Mouse (Mus musculus): ENCODE data around the gene Cadm4. TPM values are rescaled to one million over a fixed set of nuclear protein-coding genes. Genes with fewer than 3 reads are reported as not detected.
"Not testable (repeated sequence)": the region's sequence is repeated elsewhere in the genome, so short reads cannot be mapped to it uniquely, and the experiment has no call there.

Gene Cadm4
- polyA plus RNA-seq, 1 experiment from 2014 or later = 6.7 TPM

DNA sequence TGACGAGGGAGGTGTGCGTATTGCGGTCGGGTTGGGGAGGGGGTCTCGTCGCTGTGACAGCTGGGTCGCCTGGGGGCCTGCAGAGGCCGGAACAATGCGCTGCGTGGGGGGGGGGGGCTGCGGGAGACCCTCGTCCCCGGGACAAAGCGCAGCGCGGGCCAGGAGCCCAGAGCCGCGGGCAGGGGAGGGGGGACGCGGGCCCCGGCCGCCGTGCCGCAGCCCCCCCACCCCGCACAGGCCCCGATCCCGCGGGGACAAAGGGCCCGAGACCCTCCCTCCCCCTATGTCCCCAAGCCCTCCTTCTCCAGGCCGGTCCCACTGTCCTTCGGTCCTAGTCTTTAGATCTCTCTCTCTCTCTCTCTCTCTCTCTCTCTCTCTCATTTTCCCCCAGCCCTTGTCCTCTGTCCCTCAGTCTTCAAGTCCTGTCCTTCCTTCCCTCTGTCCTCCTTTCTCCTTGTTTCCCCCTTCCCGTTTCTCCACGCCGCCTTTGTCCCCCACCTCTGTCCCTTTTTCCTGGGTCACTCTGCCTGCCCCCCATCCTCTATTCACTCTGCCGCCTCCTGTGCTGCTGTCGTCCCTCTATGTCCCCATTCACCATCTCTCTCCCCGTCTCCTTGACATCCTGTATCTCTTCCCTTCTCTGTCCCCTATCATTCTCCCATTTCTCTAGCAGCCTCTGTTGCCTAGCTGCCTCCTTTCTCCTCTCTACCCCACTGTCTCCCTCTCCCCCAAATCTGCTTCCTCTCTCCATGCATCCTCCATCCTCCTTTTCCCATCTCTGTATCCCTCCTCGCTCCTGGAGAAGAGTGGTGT is 591 bp downstream of the Cadm4 start:
- H3K4me1 ChIP-seq = peaks cover 19% of the 10 kb centered on the region
- 2% methylated on average over 16 of the region's 38 CpGs for WGBS
- H3K27ac ChIP-seq = no peak overlapping the region
- peak overlapping the region; percentile 95 for H3K4me2 ChIP-seq
- H3K4me3 ChIP-seq = peak overlapping the region; percentile 68
- peak; percentile 11; the same call in 1 of the 2 replicates for ATAC-seq (ENCODE audit: insufficient number of reproducible peaks, insufficient read depth, low FRiP score, low TSS enrichment, low read depth)
- peaks cover 43% of the 10 kb centered on the region for H3K27me3 ChIP-seq
- H3K9me3 ChIP-seq = 0 out of 2 replicates have a peak, but pooled peaks cover 2% of the 10 kb centered on the region
- H3K36me3 ChIP-seq = no peaks in the 10 kb centered on the region
- peak overlapping the region; percentile 75 for H3K9ac ChIP-seq

DNA sequence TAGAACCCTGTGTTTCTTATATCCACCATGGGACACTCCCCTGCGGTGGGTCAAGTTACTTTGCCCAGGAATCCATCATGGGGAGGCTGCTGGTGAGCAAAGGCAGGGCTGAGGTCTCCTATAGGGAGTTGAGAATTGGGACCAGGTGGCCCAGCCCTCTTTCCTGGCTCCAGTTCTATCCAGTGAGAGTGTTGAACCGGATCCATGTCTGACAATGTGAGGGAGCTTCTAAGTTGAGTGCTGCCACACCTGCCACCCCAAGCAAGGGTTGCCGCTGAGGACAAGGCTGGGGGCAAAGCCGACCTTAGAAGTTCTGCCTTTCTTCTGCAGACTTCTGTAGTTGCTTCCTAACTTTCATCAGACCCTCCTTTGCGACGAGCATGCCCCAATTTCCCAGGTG is 1.5 kb downstream of the Cadm4 start:
- Histone ChIP-seq H3K4me2 (peak overlapping the region; percentile 95; the same call in 1 of the 2 replicates), H3K27me3 (peaks cover 43% of the 10 kb centered on the region), H3K4me3 (peak overlapping the region; percentile 68; the same call in 1 of the 2 replicates), H3K4me1 (peaks cover 19% of the 10 kb centered on the region)
- H3K36me3 ChIP-seq; H3K9ac ChIP-seq; ATAC-seq (ENCODE audit: insufficient number of reproducible peaks, insufficient read depth, low FRiP score, low TSS enrichment, low read depth); H3K27ac ChIP-seq; H3K9me3 ChIP-seq: not testable (repeated sequence)
- WGBS = 49% methylated on average over 6 of the region's 6 CpGs

DNA sequence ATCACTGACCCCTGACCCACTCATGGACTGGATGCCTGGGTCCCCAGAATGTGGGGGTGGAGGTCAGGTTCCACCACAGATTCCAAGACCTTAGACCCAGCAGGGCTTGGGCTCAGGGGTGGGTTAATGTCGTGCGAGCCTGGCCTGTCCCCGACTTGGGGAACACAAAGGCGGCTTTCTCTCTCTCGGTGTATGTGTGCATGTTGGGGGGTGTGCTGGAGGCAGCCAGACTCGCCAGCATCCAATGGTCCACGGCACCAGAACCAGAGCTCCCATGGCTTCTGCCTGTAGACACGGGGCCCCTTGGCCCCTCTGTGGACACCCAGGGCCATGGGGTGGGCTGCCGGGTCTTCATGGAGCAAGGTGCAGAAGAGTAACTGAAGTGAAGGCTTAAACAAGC is 3.7 kb downstream of the Cadm4 start:
- H3K4me3 ChIP-seq = no peak overlapping the region
- no peak overlapping the region for H3K27ac ChIP-seq
- no peak overlapping the region for H3K9ac ChIP-seq
- ATAC-seq (ENCODE audit: insufficient number of reproducible peaks, insufficient read depth, low FRiP score, low TSS enrichment, low read depth) = no peak
- no peaks in the 10 kb centered on the region for H3K9me3 ChIP-seq
- H3K36me3 ChIP-seq = no peaks in the 10 kb centered on the region
- peaks cover 19% of the 10 kb centered on the region for H3K4me1 ChIP-seq
- peaks cover 35% of the 10 kb centered on the region for H3K27me3 ChIP-seq
- 72% methylated on average over 9 of the region's 9 CpGs for WGBS
- H3K4me2 ChIP-seq = no peak overlapping the region

DNA sequence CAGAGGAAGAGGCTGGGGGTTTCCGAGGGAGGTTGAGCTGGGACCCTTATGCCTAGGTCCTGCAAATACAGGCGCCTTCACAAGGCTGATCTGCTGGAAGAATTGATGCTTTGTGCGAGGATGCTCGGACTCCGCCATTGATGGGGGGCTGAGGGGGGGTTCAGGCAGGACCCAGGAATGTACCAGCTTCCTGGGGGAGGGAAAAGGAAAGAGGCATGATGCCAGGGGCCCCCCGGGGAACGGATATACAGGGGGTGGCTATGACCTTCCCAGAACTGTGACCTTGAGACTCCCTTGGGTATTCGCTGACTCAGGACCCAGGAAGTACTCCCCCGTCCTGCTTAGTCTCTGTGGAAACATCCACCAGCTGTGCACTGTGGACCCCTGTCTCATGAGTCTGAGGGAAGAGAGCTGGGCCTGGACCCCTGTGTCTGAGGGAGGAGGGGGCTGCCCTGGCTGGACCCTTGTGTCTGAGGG is 4.9 kb downstream of the Cadm4 start:
- Histone ChIP-seq H3K36me3 (no peaks in the 10 kb centered on the region), H3K27me3 (peaks cover 23% of the 10 kb centered on the region), H3K4me1 (peaks cover 12% of the 10 kb centered on the region; the same call in 1 of the 2 replicates), H3K4me3 (no peak overlapping the region), H3K9ac (no peak overlapping the region), H3K9me3 (no peaks in the 10 kb centered on the region), H3K4me2 (no peak overlapping the region), H3K27ac (no peak overlapping the region)
- 48% methylated on average over 9 of the region's 9 CpGs for WGBS
- no peak; the same call in 1 of the 2 replicates for ATAC-seq (ENCODE audit: insufficient number of reproducible peaks, insufficient read depth, low FRiP score, low TSS enrichment, low read depth)

DNA sequence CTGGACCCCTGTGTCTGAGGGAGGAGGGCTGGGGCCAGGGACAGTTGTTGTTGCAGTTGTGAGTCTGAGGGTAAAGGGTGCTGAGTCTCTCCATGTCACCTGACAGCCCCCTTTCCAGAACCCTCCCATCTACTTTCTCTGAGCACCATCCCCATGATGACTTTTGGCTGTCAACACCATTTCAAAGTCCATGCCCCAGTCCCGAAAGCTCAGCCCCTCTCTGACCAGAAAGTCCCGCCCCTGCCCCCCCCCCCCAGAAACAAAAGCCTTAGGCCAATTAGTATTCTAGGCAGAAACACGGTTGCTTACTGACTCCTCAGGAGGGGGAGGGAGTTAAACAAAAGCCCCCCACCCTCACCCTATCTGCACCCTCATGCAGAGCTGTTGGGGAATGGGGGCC is 5.6 kb downstream of the Cadm4 start:
- WGBS = 17% methylated on average over 3 of the region's 3 CpGs
- Histone ChIP-seq H3K9me3 (no peaks in the 10 kb centered on the region), H3K27ac (no peak overlapping the region), H3K36me3 (no peaks in the 10 kb centered on the region), H3K27me3 (peaks cover 23% of the 10 kb centered on the region), H3K9ac (no peak overlapping the region), H3K4me3 (no peak overlapping the region), H3K4me1 (peaks cover 12% of the 10 kb centered on the region; the same call in 1 of the 2 replicates), H3K4me2 (no peak overlapping the region)
- ATAC-seq (ENCODE audit: insufficient number of reproducible peaks, insufficient read depth, low FRiP score, low TSS enrichment, low read depth) = no peak

DNA sequence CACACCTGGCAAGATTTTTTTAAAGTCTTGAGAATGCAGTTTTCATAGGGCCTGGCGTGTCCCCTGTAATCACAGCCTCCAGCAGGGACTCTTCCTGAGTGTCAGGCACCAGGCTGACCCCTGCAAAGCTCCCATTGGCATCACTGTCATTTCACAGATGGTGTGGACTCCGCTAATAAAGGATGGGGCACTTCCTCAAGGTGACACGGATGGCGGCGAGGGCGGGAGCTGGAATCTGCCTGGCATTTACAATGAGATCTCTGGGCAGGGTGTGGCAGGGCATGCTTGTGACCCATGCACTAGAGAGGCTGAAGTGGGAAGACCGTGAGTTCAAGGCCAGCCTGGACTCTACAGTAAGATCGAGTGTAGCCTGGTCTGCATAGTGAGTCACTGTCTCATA is 6.5 kb downstream of the Cadm4 start:
- Histone ChIP-seq H3K4me1 (peaks cover 7% of the 10 kb centered on the region; the same call in 1 of the 2 replicates), H3K36me3 (no peaks in the 10 kb centered on the region), H3K27me3 (peaks cover 16% of the 10 kb centered on the region), H3K4me3 (no peak overlapping the region), H3K9me3 (no peaks in the 10 kb centered on the region), H3K27ac (no peak overlapping the region), H3K9ac (no peak overlapping the region), H3K4me2 (no peak overlapping the region)
- no peak for ATAC-seq (ENCODE audit: insufficient number of reproducible peaks, insufficient read depth, low FRiP score, low TSS enrichment, low read depth)
- 84% methylated on average over 8 of the region's 8 CpGs for WGBS

DNA sequence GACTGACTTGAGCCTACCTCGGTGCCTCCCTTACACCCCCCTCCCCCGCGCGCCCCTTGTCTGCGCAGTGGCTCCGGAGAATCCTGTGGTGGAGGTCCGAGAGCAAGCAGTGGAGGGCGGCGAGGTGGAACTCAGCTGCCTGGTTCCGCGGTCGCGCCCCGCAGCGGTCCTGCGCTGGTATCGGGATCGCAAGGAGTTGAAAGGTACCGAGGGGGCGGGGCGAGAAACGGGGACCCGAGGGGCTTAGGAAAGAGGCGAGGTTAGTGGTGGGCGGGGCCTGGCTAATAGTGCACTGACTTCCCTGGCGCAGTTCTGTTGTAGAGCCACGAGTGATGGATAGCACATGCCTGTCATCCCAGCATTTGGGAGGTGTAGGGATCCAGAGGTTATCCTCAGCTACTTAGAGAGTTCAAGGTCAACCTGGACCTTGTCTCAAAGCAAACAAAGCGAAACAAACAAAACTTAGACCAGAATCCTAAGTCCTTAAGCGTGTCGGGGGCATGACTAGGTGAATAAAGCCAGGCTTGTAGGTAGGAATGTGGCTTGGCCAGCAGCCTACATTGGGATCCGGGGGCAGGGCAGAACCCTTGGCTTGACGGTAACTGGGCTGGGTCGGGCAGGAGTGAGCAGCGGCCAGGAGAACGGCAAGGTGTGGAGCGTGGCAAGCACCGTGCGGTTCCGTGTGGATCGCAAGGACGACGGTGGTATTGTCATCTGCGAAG is 18.2 kb downstream of the Cadm4 start:
- H3K27ac ChIP-seq = no peak overlapping the region
- H3K9ac ChIP-seq = peak overlapping the region; percentile 65
- WGBS = 10% methylated on average over 43 of the region's 43 CpGs
- H3K4me1 ChIP-seq = peaks cover 28% of the 10 kb centered on the region
- 0 out of 2 replicates have a peak, but pooled peaks cover 3% of the 10 kb centered on the region for H3K9me3 ChIP-seq
- peaks cover 38% of the 10 kb centered on the region for H3K27me3 ChIP-seq
- peak; percentile 35 for ATAC-seq (ENCODE audit: insufficient number of reproducible peaks, insufficient read depth, low FRiP score, low TSS enrichment, low read depth)
- H3K4me2 ChIP-seq = peak overlapping the region; percentile 69
- 0 out of 2 replicates have a peak, but pooled peaks cover 8% of the 10 kb centered on the region for H3K36me3 ChIP-seq
- H3K4me3 ChIP-seq = peak overlapping the region; percentile 45

DNA sequence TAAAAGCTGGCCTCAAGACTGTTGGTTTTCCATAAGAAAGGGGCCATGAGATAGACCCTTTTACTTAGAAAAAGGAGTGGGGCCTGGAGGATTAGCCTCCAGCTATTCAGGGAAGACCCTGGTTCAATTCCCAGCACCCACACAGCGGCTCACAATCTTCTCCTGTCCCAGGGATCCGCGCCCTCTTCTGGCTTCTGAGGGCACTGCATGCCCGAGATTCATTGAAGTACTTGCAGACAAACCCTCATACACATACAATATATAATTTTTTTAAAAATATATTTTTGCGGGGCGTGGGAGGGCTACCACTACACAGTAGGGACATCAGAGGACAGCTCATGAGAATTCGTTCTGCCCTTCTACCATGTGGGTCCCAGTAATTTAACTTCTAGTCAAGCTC is 19.1 kb downstream of the Cadm4 start:
- H3K27me3 ChIP-seq = peaks cover 38% of the 10 kb centered on the region
- no peak overlapping the region for H3K27ac ChIP-seq
- no peak for ATAC-seq (ENCODE audit: insufficient number of reproducible peaks, insufficient read depth, low FRiP score, low TSS enrichment, low read depth)
- 0 out of 2 replicates have a peak, but pooled peaks cover 3% of the 10 kb centered on the region for H3K9me3 ChIP-seq
- WGBS = 29% methylated on average over 7 of the region's 7 CpGs
- no peak overlapping the region for H3K9ac ChIP-seq
- peaks cover 37% of the 10 kb centered on the region for H3K4me1 ChIP-seq
- no peak overlapping the region for H3K4me2 ChIP-seq
- 0 out of 2 replicates have a peak, but pooled peaks cover 8% of the 10 kb centered on the region for H3K36me3 ChIP-seq
- no peak overlapping the region for H3K4me3 ChIP-seq

DNA sequence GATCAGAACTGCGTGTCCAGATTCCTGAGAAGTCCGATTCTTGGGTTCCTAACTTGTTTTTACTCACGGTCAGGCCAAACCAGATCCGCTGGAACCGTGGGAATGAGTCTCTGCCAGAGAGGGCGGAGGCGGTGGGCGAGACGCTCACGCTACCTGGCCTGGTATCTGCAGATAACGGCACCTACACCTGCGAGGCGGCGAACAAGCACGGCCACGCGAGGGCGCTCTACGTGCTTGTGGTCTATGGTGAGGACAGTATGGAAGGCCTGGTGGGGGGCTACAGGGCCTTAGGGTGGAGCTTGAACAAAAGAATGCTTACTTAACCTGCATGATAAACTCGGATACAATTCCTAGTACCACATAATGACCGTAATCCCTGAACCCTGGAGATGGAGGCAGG is 19.7 kb downstream of the Cadm4 start:
- WGBS = 45% methylated on average over 21 of the region's 21 CpGs
- no peak for ATAC-seq (ENCODE audit: insufficient number of reproducible peaks, insufficient read depth, low FRiP score, low TSS enrichment, low read depth)
- Histone ChIP-seq H3K27ac (no peak overlapping the region), H3K9ac (no peak overlapping the region), H3K4me1 (peaks cover 42% of the 10 kb centered on the region), H3K27me3 (peaks cover 38% of the 10 kb centered on the region), H3K4me2 (no peak overlapping the region), H3K4me3 (no peak overlapping the region), H3K36me3 (0 out of 2 replicates have a peak, but pooled peaks cover 8% of the 10 kb centered on the region), H3K9me3 (0 out of 2 replicates have a peak, but pooled peaks cover 3% of the 10 kb centered on the region)

DNA sequence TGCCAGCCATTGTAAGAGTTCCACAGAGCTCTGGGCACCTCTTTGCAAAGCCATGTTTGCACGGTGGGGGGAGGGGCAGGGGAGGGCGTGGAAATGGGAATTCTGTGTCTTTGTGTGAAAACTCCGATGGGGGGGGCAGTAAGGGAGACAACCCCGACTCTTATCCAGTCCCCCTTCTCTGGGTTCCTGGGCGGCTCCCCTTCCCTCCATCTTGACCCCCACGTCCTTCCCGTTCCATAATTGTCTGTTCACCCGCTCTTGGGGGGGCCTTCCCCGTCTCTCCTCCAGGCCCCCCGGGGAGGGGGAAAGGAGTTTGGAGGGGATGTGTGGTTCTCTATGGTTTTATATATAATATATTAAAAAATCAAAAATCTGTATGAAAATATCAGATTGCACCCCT is 22.2 kb downstream of the Cadm4 start:
- Histone ChIP-seq H3K4me1 (peaks cover 50% of the 10 kb centered on the region), H3K9me3 (0 out of 2 replicates have a peak, but pooled peaks cover 3% of the 10 kb centered on the region), H3K4me2 (peak overlapping the region; percentile 40), H3K4me3 (no peak overlapping the region), H3K27ac (no peak overlapping the region), H3K27me3 (peaks cover 31% of the 10 kb centered on the region), H3K9ac (no peak overlapping the region), H3K36me3 (0 out of 2 replicates have a peak, but pooled peaks cover 8% of the 10 kb centered on the region)
- 22% methylated on average over 6 of the region's 10 CpGs for WGBS
- ATAC-seq (ENCODE audit: insufficient number of reproducible peaks, insufficient read depth, low FRiP score, low TSS enrichment, low read depth) = no peak

DNA sequence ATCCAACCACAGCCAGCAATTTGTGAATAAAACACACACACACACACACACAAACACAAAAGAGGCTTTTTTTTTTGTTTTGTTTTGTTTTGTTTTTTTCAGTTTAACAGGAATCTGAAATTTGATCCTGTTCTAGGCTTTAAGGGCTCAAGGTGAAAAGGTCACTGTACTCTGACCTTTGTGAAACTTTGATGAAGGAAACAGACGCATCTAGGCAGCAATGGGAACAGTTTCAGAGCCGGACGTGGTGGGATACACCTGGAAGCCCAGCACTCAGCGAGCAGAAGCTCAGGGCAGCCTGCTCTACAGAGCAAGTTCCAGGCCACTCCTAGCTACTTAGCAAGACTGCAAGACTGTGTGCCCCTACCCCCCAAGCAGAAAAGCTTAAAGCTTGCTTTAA is 23.0 kb downstream of the Cadm4 start:
- H3K36me3 ChIP-seq = 0 out of 2 replicates have a peak, but pooled peaks cover 8% of the 10 kb centered on the region
- 0 out of 2 replicates have a peak, but pooled peaks cover 3% of the 10 kb centered on the region for H3K9me3 ChIP-seq
- H3K27me3 ChIP-seq = peaks cover 22% of the 10 kb centered on the region
- H3K4me3 ChIP-seq = no peak overlapping the region
- 13% methylated on average over 4 of the region's 4 CpGs for WGBS
- 0 out of 2 replicates have a peak overlapping the region, but pooled peaks have one; percentile 40 for H3K4me2 ChIP-seq
- H3K4me1 ChIP-seq = peaks cover 47% of the 10 kb centered on the region
- no peak overlapping the region for H3K27ac ChIP-seq
- no peak overlapping the region for H3K9ac ChIP-seq
- ATAC-seq (ENCODE audit: insufficient number of reproducible peaks, insufficient read depth, low FRiP score, low TSS enrichment, low read depth) = no peak
